Mouse (Mus musculus) midbrain, embryonic 13.5 days (tissue): ENCODE results near the gene Galk2. TPM values are rescaled to one million over a fixed set of nuclear protein-coding genes. Genes with fewer than 3 reads are reported as not detected.

Source experiments
- ATAC-seq: fragments of 200-750 bp; cut with Nextera tagmentation; 2 replicates; pipeline ENCODE4 v1.8.0; 2017; ENCODE audit warnings: mild to moderate bottlenecking, moderate TSS enrichment, moderate library complexity
- H3K27ac ChIP-seq: fragments of 300-500 bp; sonication (generic); 2 replicates; pipeline ENCODE4 v1.5.1; 2015; ENCODE audit warnings: inconsistent platforms, mild to moderate bottlenecking, moderate library complexity
- H3K27me3 ChIP-seq: fragments of 300-500 bp; sonication (generic); 2 replicates; pipeline ENCODE4 v1.6.1; 2015; ENCODE audit warnings: mild to moderate bottlenecking, inconsistent platforms
- H3K36me3 ChIP-seq: fragments of 300-500 bp; sonication (generic); 2 replicates; pipeline ENCODE4 v1.6.1; 2015; ENCODE audit warnings: mild to moderate bottlenecking, inconsistent platforms
- H3K4me1 ChIP-seq: fragments of 300-500 bp; sonication (generic); replicated peaks from 2 replicates; pipeline ENCODE4 v1.6.1; 2015; ENCODE audit warnings: inconsistent platforms
- H3K4me2 ChIP-seq: fragments of 300-500 bp; sonication (generic); replicated peaks from 2 replicates; pipeline ENCODE4 v1.6.1; 2015; ENCODE audit warnings: moderate library complexity, mild to moderate bottlenecking, inconsistent platforms
- H3K4me3 ChIP-seq: fragments of 300-500 bp; sonication (generic); replicated peaks from 2 replicates; pipeline ENCODE4 v1.5.1; 2015; ENCODE audit warnings: mild to moderate bottlenecking, inconsistent platforms
- H3K9ac ChIP-seq: fragments of 300-500 bp; sonication (generic); replicated peaks from 2 replicates; pipeline ENCODE4 v1.6.1; 2015; ENCODE audit warnings: mild to moderate bottlenecking, inconsistent platforms
- H3K9me3 ChIP-seq: fragments of 300-500 bp; sonication (generic); 2 replicates; pipeline ENCODE4 v1.6.1; 2016; ENCODE audit warnings: mild to moderate bottlenecking, inconsistent platforms
- WGBS: fragments of 180-500 bp; shearing (Covaris S2); methylation state at CpG from one replicate; pipeline ENCODE4 v1.1.7; 2015; 5-methylcytosine and 5-hydroxymethylcytosine counted together
- polyA plus RNA-seq: library from polyadenylated mRNA; unstranded; fragments of >200 nt; fragmentation: Nextera tagmentation; extraction: Ambion mirVana; gene quantifications from 2 replicates; pipeline ENCODE4 v1.2.1, GENCODE M21; 2015

The Galk2 gene
- polyA plus RNA-seq, 1 experiment from 2014 or later, result 28.6 TPM

GRCm38 (mm10) chr2:125929396-125929795 is 70.5 kb downstream of the Galk2 start:
- no peak overlapping the region for H3K27ac ChIP-seq
- H3K36me3 ChIP-seq, result peaks cover 16% of the 10 kb centered on the region
- ATAC-seq, result no peak
- no peak overlapping the region for H3K4me2 ChIP-seq
- no peak overlapping the region for H3K9ac ChIP-seq
- no peak overlapping the region for H3K4me3 ChIP-seq
- WGBS, result 93% methylated on average over 3 of the region's 3 CpGs
- H3K4me1 ChIP-seq, result no peaks in the 10 kb centered on the region
- H3K9me3 ChIP-seq, result no peaks in the 10 kb centered on the region
- no peaks in the 10 kb centered on the region for H3K27me3 ChIP-seq

- no peak overlapping the region for H3K9ac ChIP-seq
- peaks cover 16% of the 10 kb centered on the region for H3K36me3 ChIP-seq
- H3K27ac ChIP-seq, result no peak overlapping the region
- WGBS, result 87% methylated on average over 2 of the region's 2 CpGs
- ATAC-seq, result no peak
- H3K27me3 ChIP-seq, result no peaks in the 10 kb centered on the region
- H3K9me3 ChIP-seq, result no peaks in the 10 kb centered on the region
- no peak overlapping the region for H3K4me2 ChIP-seq
- no peak overlapping the region for H3K4me3 ChIP-seq
- H3K4me1 ChIP-seq, result no peaks in the 10 kb centered on the region
These were observed 71.0 kb downstream of the Galk2 start for GRCm38 (mm10) chr2:125929872-125930271.

GRCm38 (mm10) chr2:125931193-125931592 is 72.3 kb downstream of the Galk2 start:
- no peak overlapping the region for H3K4me3 ChIP-seq
- no peak overlapping the region for H3K9ac ChIP-seq
- H3K27me3 ChIP-seq, result no peaks in the 10 kb centered on the region
- no peaks in the 10 kb centered on the region for H3K9me3 ChIP-seq
- ATAC-seq, result no peak
- WGBS, result 58% methylated on average over 5 of the region's 5 CpGs
- H3K4me2 ChIP-seq, result no peak overlapping the region
- H3K36me3 ChIP-seq, result peaks cover 16% of the 10 kb centered on the region
- no peaks in the 10 kb centered on the region for H3K4me1 ChIP-seq
- no peak overlapping the region for H3K27ac ChIP-seq

- no peak for ATAC-seq
- Histone ChIP-seq H3K27me3 (no peaks in the 10 kb centered on the region), H3K36me3 (peaks cover 16% of the 10 kb centered on the region), H3K4me2 (no peak overlapping the region), H3K4me3 (no peak overlapping the region), H3K4me1 (no peaks in the 10 kb centered on the region), H3K9ac (no peak overlapping the region), H3K27ac (no peak overlapping the region), H3K9me3 (no peaks in the 10 kb centered on the region)
These were observed 73.8 kb downstream of the Galk2 start for GRCm38 (mm10) chr2:125932734-125933133.

DNA sequence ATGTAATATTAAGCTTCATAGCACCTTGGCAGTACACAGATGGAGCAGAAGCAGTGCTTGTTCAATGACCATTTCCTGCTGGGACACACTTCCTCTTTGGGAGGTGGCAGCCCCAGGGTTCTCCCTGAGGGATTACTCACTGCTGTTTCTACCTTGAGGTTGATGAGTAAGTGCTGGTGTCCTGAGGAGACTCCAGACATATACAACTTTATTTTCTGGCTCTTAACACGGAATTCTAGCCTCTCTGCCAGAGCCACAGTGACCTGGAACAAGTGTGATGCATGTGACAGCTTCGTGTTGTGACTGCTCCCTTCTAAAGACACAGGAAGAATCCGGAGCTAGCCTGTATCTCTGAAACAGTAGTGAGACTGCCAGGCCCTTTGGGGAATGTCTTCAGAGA is 75.1 kb downstream of the Galk2 start:
- Histone ChIP-seq H3K9ac (no peak overlapping the region), H3K9me3 (no peaks in the 10 kb centered on the region), H3K4me1 (no peaks in the 10 kb centered on the region), H3K27me3 (no peaks in the 10 kb centered on the region), H3K4me2 (no peak overlapping the region), H3K27ac (no peak overlapping the region), H3K36me3 (peaks cover 16% of the 10 kb centered on the region), H3K4me3 (no peak overlapping the region)
- 79% methylated on average over 3 of the region's 3 CpGs for WGBS
- ATAC-seq, result no peak

DNA sequence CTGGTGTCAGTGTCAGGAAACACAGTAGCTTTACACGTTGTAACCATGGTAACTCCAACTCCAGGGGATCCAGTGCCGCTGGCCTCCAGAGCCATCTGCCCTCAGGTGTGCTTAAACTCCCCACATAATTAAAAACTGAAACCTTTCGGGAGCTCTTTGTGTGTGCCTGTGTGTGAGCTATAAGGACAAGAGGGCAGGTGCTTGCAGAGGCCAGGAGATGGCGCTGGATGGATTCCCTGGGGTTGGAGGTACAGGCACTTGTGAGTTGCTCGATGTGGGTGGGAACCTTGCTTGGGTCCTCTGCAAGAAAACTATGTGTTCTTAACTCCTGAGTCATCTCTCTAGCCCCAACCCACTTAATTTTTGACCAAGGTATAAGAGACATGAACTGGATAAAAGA is 77.5 kb downstream of the Galk2 start:
- H3K27me3 ChIP-seq, result no peaks in the 10 kb centered on the region
- no peak for ATAC-seq
- H3K4me2 ChIP-seq, result no peak overlapping the region
- H3K27ac ChIP-seq, result no peak overlapping the region
- 54% methylated on average over 5 of the region's 5 CpGs for WGBS
- no peak overlapping the region for H3K4me3 ChIP-seq
- no peak overlapping the region for H3K9ac ChIP-seq
- no peaks in the 10 kb centered on the region for H3K9me3 ChIP-seq
- no peaks in the 10 kb centered on the region for H3K4me1 ChIP-seq
- peaks cover 9% of the 10 kb centered on the region for H3K36me3 ChIP-seq

- ATAC-seq, result no peak
These were observed 80.2 kb downstream of the Galk2 start for GRCm38 (mm10) chr2:125938993-125939642.

DNA sequence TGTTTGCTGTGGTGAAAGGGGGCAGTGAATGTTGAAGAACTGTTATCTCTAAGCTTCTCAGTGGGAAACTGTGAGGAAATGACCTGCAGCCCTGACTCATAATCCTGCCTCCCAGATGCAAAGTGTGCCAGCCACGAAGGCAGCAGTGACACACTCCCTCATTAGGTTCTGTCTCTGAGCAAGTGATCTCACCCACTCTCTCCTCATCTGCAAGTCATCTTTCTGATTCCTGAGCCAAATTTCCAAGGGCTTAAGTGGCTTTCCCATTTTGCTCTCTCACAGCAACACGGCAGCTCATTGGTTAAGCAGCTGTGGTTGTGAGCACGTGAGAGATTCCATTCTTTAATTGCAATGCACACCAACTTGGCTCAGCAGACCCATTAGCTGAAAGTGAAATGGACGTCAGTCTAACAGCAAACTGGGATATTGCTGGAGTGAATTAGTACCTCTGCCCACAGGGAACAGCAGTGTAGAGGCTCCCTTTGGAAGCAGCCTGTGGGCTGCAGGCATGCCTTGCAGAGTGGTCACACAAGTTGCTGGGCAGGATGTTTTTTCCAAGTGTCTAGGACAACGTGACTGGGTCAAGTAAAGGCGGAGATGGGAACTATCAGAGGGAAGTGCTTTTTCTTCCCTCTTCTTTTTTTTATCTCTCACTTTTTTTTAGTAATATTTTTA is 82.3 kb downstream of the Galk2 start:
- Histone ChIP-seq H3K27me3 (no peaks in the 10 kb centered on the region), H3K4me3 (no peak overlapping the region), H3K4me1 (no peaks in the 10 kb centered on the region), H3K27ac (no peak overlapping the region), H3K4me2 (no peak overlapping the region), H3K9ac (no peak overlapping the region), H3K36me3 (peaks cover 5% of the 10 kb centered on the region), H3K9me3 (no peaks in the 10 kb centered on the region)
- WGBS, result 76% methylated on average over 6 of the region's 6 CpGs
- no peak for ATAC-seq

More at GRCm38 (mm10) chr2:125938993-125939642, 80.2 kb downstream of the Galk2 start:
- no peak overlapping the region for H3K4me2 ChIP-seq
- 90% methylated on average over 6 of the region's 6 CpGs for WGBS
- no peaks in the 10 kb centered on the region for H3K27me3 ChIP-seq
- peaks cover 5% of the 10 kb centered on the region for H3K36me3 ChIP-seq
- H3K27ac ChIP-seq, result no peak overlapping the region
- no peaks in the 10 kb centered on the region for H3K4me1 ChIP-seq
- H3K9me3 ChIP-seq, result no peaks in the 10 kb centered on the region
- H3K4me3 ChIP-seq, result no peak overlapping the region
- no peak overlapping the region for H3K9ac ChIP-seq

- Histone ChIP-seq H3K4me1 (no peaks in the 10 kb centered on the region), H3K27me3 (no peaks in the 10 kb centered on the region), H3K4me3 (no peak overlapping the region), H3K9me3 (no peaks in the 10 kb centered on the region), H3K36me3 (peaks cover 13% of the 10 kb centered on the region), H3K4me2 (no peak overlapping the region), H3K27ac (no peak overlapping the region), H3K9ac (no peak overlapping the region)
- WGBS, result 84% methylated on average over 1 of the region's 1 CpGs
- ATAC-seq, result no peak
These were observed 84.4 kb downstream of the Galk2 start for GRCm38 (mm10) chr2:125943301-125943700.

GRCm38 (mm10) chr2:125948195-125948594 is 89.3 kb downstream of the Galk2 start:
- no peaks in the 10 kb centered on the region for H3K27me3 ChIP-seq
- no peaks in the 10 kb centered on the region for H3K4me1 ChIP-seq
- no peak overlapping the region for H3K27ac ChIP-seq
- H3K4me2 ChIP-seq, result no peak overlapping the region
- no peaks in the 10 kb centered on the region for H3K9me3 ChIP-seq
- ATAC-seq, result no peak
- peaks cover 28% of the 10 kb centered on the region for H3K36me3 ChIP-seq
- H3K4me3 ChIP-seq, result no peak overlapping the region
- 92% methylated on average over 2 of the region's 2 CpGs for WGBS
- H3K9ac ChIP-seq, result no peak overlapping the region

DNA sequence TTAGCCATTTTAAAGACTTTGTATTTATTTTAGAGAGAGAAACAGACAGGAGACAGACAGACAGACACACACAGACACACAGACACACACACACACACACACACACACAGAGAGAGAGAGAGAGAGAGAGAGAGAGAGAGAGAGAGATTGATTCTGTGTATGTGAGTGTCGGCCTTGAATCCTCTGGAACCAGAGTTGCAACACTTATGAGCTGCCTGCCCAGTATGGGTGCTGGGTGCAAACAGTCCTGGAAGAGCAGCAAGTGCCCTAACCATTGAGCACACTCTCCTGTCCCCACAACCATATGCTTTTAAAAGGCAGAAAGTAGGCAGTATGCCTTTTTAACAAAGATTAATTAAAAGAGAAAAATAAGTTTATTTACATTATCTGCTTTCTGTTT is 109.9 kb downstream of the Galk2 start:
- no peaks in the 10 kb centered on the region for H3K4me1 ChIP-seq
- no peak overlapping the region for H3K27ac ChIP-seq
- H3K36me3 ChIP-seq, result no peaks in the 10 kb centered on the region
- WGBS, result 100% methylated on average over 1 of the region's 1 CpGs
- H3K4me3 ChIP-seq, result no peak overlapping the region
- ATAC-seq, result no peak
- no peaks in the 10 kb centered on the region for H3K27me3 ChIP-seq
- no peak overlapping the region for H3K4me2 ChIP-seq
- H3K9me3 ChIP-seq, result no peaks in the 10 kb centered on the region
- H3K9ac ChIP-seq, result no peak overlapping the region

DNA sequence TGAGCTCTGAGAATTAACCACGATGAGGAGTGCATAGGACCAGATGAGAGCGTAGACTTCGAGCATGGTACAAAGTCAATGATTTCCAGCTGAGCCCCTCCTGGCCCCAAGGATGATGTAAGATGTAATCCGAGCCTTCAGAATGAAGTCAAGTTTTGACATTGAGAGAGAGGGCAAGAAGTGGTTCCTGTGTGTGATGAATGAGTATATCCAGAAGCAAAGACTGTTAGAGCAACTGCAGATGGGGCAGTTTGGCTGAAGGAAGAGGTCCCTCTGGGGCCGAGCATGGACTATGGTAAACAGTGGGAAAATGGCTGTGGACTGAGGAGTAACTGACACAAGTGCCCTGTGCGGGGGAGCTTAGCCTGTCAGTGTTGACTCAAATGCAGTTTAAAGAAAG is 114.3 kb downstream of the Galk2 start:
- no peaks in the 10 kb centered on the region for H3K4me1 ChIP-seq
- H3K27ac ChIP-seq, result no peak overlapping the region
- no peak overlapping the region for H3K4me3 ChIP-seq
- ATAC-seq, result no peak
- H3K9ac ChIP-seq, result no peak overlapping the region
- 79% methylated on average over 6 of the region's 6 CpGs for WGBS
- no peaks in the 10 kb centered on the region for H3K27me3 ChIP-seq
- no peaks in the 10 kb centered on the region for H3K9me3 ChIP-seq
- H3K36me3 ChIP-seq, result peaks cover 4% of the 10 kb centered on the region; the same call in 1 of the 2 replicates
- no peak overlapping the region for H3K4me2 ChIP-seq

DNA sequence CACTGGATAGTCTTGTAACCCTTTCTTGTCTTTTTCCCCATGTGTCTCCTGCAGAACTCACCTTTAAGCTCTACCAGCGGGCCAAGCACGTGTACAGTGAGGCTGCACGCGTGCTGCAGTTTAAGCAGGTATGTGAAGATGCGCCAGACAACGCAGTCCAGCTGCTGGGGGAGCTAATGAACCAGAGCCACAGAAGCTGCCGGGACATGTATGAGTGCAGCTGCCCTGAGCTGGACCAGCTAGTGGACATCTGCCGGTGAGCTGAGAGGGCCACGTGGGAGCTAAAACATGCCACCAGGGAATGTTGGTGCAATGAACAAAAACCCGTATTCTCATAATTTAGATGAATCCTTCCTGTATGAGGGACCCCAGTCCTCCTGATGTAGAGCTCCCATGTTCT is 116.3 kb downstream of the Galk2 start:
- 95% methylated on average over 10 of the region's 10 CpGs for whole genome bisulfite sequencing
- Histone ChIP-seq H3K4me1 (no peaks in the 10 kb centered on the region), H3K4me3 (no peak overlapping the region), H3K9me3 (no peaks in the 10 kb centered on the region), H3K27me3 (no peaks in the 10 kb centered on the region), H3K36me3 (peaks cover 4% of the 10 kb centered on the region; the same call in 1 of the 2 replicates), H3K27ac (no peak overlapping the region), H3K4me2 (no peak overlapping the region), H3K9ac (no peak overlapping the region)
- no peak for ATAC-seq
